Mouse (Mus musculus): ENCODE results near the gene Tead1. TPM values are rescaled to one million over a fixed set of nuclear protein-coding genes. Genes with fewer than 3 reads are reported as not detected.

Tead1 gene
- total RNA-seq (2023) = under 1 TPM; 0.22 to 0.29 TPM

DNA sequence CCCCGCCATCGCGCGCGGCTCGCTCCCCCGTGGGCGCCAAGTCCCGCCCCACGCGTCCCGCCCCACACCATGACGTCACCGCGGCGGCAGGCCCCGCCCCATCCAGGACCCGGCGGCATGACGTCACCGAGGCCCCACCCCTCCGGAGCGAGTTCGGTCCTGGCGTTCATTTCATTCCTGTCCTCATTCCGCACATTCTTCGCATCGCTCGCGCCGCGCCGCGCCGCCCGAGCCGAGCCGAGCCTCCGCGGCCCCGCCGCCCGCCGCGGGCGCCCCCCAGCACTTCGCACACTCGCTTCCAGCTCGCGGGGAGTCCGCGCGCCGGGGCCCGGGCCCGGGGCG is at the start of gene Tead1:
Tead1 (plus strand) TSS at position 148 of the 342 bp plus-strand sequence.

DNA sequence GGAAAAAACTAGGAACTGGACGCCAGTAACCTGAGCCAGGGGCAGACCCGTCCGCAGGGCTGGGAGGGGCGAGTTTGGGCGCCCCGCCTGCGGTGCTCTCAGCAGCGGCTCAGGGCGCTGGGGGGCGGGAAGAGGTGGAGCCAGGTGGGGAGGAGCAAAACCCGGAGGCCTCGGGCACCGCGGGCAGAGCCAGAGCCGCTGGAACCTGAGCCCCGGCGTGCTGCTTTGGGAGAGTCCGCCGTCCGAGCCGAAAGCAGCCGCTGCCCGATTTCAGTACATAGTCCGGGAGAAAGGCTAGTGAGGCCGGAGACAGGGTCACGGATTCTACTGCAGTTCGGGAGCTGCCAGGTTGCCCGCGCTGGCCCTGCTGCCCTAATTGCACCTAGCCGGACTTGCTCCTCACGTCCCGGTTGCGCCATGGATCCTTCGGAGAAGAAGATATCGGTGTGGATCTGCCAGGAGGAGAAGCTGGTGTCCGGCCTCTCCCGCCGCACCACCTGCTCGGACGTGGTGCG is 274.7 kb downstream of the Tead1 start, which contains the start of gene Rassf10:
Rassf10 (plus strand) TSS at position 186 of the 515 bp plus-strand sequence.

